Mouse (Mus musculus) forebrain, embryonic 11.5 days (tissue): ENCODE measurements at regions not wholly inside any gene's neighbourhood (a gene's known extent, or its start where the extent isn't known, plus 50 kb on each side); places are given as distances from the start of the nearest gene placed in this dataset.
"Not testable (repeated sequence)": the region's sequence is repeated elsewhere in the genome, so short reads cannot be mapped to it uniquely, and the experiment has no call there.

Experiments used
- ATAC-seq: fragments of 200-750 bp; cut with Nextera tagmentation; replicated peaks from 2 replicates; pipeline ENCODE4 v1.8.0; 2017; ENCODE audit warnings: moderate TSS enrichment; ENCODE audit not compliant: low FRiP score
- DNase-seq: peaks from one replicate; pipeline ENCODE4 v3.0.0-alpha.2; 2017; ENCODE audit warnings: low spot score
- H3K27ac ChIP-seq: fragments of 300-500 bp; sonication (generic); 2 replicates; pipeline ENCODE4 v1.5.1; 2014; ENCODE audit warnings: low read depth, low read length
- H3K27me3 ChIP-seq: fragments of 300-500 bp; sonication (generic); 2 replicates; pipeline ENCODE4 v1.6.1; 2014; ENCODE audit warnings: mild to moderate bottlenecking, low read length, mixed read lengths; ENCODE audit not compliant: control insufficient read depth, insufficient read depth
- H3K36me3 ChIP-seq: fragments of 300-500 bp; sonication (generic); 2 replicates; pipeline ENCODE4 v1.6.1; 2014; ENCODE audit warnings: mild to moderate bottlenecking, low read length, moderate library complexity, mixed read lengths; ENCODE audit not compliant: control insufficient read depth, insufficient read depth
- H3K4me1 ChIP-seq: fragments of 300-500 bp; sonication (generic); replicated peaks from 2 replicates; pipeline ENCODE4 v1.6.1; 2014; ENCODE audit warnings: low read length, mixed read lengths; ENCODE audit not compliant: control insufficient read depth, insufficient read depth
- H3K4me2 ChIP-seq: fragments of 300-500 bp; sonication (generic); 2 replicates; pipeline ENCODE4 v1.6.1; 2014; ENCODE audit warnings: low read depth, mild to moderate bottlenecking, low read length, moderate library complexity, mixed read lengths; ENCODE audit not compliant: severe bottlenecking
- H3K4me3 ChIP-seq: fragments of 300-500 bp; sonication (generic); 2 replicates; pipeline ENCODE4 v1.5.1; 2014; ENCODE audit warnings: low read depth, low read length
- H3K9ac ChIP-seq: fragments of 300-500 bp; sonication (generic); 2 replicates; pipeline ENCODE4 v1.6.1; 2014; ENCODE audit warnings: low read length
- H3K9me3 ChIP-seq: fragments of 300-500 bp; sonication (generic); 2 replicates; pipeline ENCODE4 v1.6.1; 2016; ENCODE audit warnings: low read length, mixed read lengths; ENCODE audit not compliant: control insufficient read depth
- WGBS: fragments of 180-500 bp; shearing (Covaris S2); extraction: QIAGEN DNeasy Blood & Tissue Kit; methylation state at CpG from one replicate; pipeline ENCODE4 v1.1.7; 2014; 5-methylcytosine and 5-hydroxymethylcytosine counted together

DNA sequence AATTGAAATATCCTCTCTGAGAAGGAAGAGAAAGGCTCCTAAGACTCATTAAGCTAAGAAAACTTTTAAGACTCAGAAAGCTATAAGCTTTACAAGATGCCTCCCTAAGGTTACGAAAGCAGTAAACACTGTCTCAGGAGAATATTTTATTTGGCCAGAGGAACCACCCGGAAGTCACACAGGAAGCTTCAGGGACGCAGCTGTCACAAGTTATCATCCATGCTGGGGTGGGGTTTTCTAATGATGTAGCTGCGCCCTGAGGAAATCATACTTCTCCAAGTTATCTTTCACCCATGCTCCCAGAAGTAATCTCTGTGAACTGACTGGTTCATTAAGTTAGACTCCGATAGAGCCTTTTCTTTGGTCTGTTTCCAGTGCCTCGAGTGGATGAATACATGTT is 102.0 kb upstream of the Fam78b start:
- H3K27ac ChIP-seq: no peak overlapping the region
- H3K27me3 ChIP-seq: no peaks in the 10 kb centered on the region
- no peak overlapping the region for H3K4me2 ChIP-seq
- no peaks in the 10 kb centered on the region for H3K36me3 ChIP-seq
- no peak for DNase-seq
- no peak overlapping the region for H3K9ac ChIP-seq
- ATAC-seq: no peak
- H3K9me3 ChIP-seq: no peaks in the 10 kb centered on the region
- WGBS: 86% methylated on average over 6 of the region's 6 CpGs
- H3K4me3 ChIP-seq: no peak overlapping the region
- no peaks in the 10 kb centered on the region for H3K4me1 ChIP-seq

DNA sequence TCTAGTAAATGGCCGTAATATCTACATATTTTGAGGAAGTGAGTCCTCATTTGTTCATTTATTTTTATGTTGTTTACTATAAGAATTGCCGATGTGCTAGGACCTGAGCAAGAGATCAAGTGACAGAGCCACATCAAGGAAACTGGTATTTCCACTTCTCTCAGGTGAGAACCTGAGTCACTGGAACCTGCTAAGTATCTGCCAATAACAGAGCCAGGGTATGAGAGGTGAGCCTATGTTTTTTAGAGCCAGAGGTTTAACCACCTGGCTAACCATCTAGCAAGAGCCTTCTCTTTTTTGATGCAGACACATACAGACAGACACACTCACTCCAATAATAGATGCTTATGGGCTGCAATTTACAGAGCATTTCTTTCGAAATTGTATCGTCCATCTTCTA is 101.2 kb upstream of the Fam78b start:
- Histone ChIP-seq H3K27ac (no peak overlapping the region), H3K36me3 (no peaks in the 10 kb centered on the region), H3K9me3 (no peaks in the 10 kb centered on the region), H3K27me3 (no peaks in the 10 kb centered on the region), H3K9ac (no peak overlapping the region), H3K4me1 (no peaks in the 10 kb centered on the region), H3K4me3 (no peak overlapping the region), H3K4me2 (no peak overlapping the region)
- 94% methylated on average over 4 of the region's 4 CpGs for WGBS
- no peak for ATAC-seq
- no peak for DNase-seq

DNA sequence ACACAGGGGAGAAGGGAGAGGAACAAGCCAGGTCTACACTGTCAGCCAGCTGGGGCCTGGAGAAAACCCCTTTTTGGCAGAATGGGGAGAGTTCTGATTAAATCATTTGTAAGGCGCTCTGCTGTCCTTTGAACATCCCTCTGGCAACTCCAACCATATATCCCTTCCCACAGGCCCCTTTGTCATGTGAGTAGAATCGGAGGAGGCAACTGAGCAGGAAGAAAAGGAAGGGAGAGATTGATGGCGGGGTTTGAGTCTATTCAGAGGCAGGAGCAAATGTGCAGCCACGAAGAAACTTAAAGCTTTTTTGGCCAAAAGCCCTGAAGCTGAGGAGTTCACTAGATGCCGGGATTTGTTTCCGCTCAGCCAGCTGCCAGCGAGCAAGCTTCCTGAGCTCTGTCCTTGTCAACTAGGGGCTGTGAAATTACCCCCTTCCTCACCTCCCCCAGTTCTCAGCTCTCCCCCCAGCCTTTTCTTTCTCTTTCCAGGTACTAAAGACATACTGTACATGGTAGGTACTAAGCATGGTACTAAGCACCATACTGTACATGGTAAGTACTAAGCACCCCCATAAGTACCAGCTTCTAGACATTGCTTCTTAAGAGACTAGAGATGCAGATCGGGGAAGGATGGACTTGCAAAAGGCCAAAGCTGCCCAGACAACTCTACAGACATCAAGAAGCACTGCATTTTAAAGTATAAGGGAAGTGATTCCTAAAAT is 100.6 kb upstream of the Fam78b start:
- no peaks in the 10 kb centered on the region for H3K27me3 ChIP-seq
- DNase-seq: no peak
- no peak overlapping the region for H3K9ac ChIP-seq
- WGBS: 44% methylated on average over 8 of the region's 8 CpGs
- H3K36me3 ChIP-seq: no peaks in the 10 kb centered on the region
- no peak overlapping the region for H3K27ac ChIP-seq
- H3K4me2 ChIP-seq: no peak overlapping the region
- no peaks in the 10 kb centered on the region for H3K4me1 ChIP-seq
- H3K4me3 ChIP-seq: no peak overlapping the region
- H3K9me3 ChIP-seq: no peaks in the 10 kb centered on the region
- ATAC-seq: no peak

DNA sequence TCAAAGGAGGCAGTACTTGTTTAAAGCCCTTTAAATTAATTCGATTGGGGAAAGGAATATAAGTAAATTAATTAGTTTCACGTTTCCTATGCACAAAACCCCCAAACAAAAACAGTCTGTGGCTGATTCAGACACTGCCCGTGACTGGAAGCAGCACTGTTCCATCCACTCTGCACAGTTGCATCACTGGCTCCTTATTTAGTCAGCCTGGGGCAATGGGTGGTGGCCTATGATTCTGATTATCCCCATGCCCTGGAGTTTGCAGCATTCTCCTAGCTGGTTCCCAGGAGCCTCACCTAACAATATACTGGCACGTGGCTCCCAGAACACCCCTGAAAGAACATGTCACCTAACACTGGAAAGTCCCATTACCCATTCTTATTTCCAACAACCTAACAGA is 99.6 kb upstream of the Fam78b start:
- 36% methylated on average over 4 of the region's 4 CpGs for WGBS
- ATAC-seq (no peak), DNase-seq (no peak)
- no peak overlapping the region for H3K4me2 ChIP-seq
- H3K9ac ChIP-seq: no peak overlapping the region
- H3K27me3 ChIP-seq: no peaks in the 10 kb centered on the region
- H3K4me3 ChIP-seq: no peak overlapping the region
- no peaks in the 10 kb centered on the region for H3K4me1 ChIP-seq
- H3K36me3 ChIP-seq: no peaks in the 10 kb centered on the region
- H3K9me3 ChIP-seq: no peaks in the 10 kb centered on the region
- no peak overlapping the region for H3K27ac ChIP-seq

DNA sequence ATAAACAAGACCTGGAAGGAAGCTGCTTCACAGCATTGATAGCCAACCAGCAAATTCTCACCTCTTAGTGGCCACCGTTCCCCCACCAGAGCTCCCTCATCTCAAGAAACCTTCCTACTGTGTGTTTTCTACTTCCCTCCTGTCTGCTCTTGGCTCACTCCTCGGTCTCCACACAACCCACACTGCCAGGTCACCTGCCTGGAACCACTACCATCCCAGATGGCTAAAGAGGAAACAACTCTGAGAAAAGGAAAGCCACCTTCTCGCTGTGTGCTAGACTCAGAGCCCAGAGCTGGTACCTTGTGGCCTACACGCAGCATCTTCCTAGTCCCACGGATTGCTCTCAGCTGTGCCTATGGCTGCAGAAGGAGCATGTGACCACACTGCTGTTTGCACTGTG is 97.8 kb upstream of the Fam78b start:
- H3K9me3 ChIP-seq: no peaks in the 10 kb centered on the region
- H3K4me2 ChIP-seq: no peak overlapping the region
- no peak for ATAC-seq
- H3K27me3 ChIP-seq: no peaks in the 10 kb centered on the region
- no peak overlapping the region for H3K4me3 ChIP-seq
- H3K9ac ChIP-seq: no peak overlapping the region
- no peak for DNase-seq
- no peaks in the 10 kb centered on the region for H3K36me3 ChIP-seq
- no peaks in the 10 kb centered on the region for H3K4me1 ChIP-seq
- H3K27ac ChIP-seq: no peak overlapping the region
- 91% methylated on average over 5 of the region's 5 CpGs for WGBS

DNA sequence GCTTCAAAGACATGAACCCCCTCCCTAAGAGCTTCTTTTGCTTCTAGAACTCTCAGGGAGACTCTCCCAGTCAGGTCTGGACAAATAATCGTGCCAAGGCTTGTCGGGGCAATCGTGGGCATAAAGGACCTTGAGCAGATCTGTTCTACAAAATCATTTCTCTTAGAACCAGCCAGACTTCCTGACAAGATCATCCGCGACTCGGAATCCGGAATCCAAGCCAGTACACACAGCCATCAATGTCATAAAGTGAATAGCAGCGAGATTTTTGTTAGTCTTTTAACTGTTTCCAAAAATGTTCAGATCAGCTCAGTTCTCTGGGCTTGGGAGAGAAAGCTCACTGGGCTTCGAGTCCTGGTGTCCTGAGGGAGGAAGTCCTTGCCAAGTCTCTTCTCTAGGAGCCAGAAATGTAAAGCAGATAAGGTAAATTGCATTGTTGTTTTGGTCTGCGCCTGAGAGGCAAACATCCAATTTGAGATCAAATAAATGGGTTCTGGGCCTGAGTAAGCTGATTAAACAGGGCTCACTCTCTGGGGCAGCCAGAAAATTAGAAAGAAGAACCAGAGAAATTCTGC is 92.9 kb upstream of the Fam78b start:
- 82% methylated on average over 10 of the region's 10 CpGs for WGBS

DNA sequence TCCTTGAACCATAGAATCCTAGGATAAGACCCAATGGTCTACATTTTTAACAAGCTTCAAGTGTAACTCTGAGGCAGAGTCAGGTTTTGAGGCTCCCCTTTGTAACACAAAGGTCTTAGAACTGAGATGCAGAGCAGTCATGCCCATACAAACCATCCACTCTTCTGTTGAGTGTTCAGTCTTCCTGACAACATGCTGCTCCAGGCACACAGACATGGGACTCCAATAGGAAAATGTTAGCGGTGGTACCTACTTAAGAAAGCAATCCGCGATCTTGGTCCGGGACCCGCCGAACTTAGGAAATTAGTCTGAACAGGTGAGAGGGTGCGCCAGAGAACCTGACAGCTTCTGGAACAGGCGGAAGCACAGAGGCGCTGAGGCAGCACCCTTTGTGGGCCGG is 89.0 kb upstream of the Fam78b start:
- ATAC-seq, H3K9ac ChIP-seq: not testable (repeated sequence)

More for the DNA sequence above, 92.9 kb upstream of the Fam78b start:
- no peaks in the 10 kb centered on the region for H3K4me1 ChIP-seq
- no peak overlapping the region for H3K27ac ChIP-seq
- H3K9me3 ChIP-seq: no peaks in the 10 kb centered on the region
- ATAC-seq (no peak), DNase-seq (no peak)
- no peak overlapping the region for H3K4me2 ChIP-seq
- no peaks in the 10 kb centered on the region for H3K27me3 ChIP-seq
- H3K4me3 ChIP-seq: no peak overlapping the region
- H3K9ac ChIP-seq: no peak overlapping the region
- H3K36me3 ChIP-seq: no peaks in the 10 kb centered on the region

DNA sequence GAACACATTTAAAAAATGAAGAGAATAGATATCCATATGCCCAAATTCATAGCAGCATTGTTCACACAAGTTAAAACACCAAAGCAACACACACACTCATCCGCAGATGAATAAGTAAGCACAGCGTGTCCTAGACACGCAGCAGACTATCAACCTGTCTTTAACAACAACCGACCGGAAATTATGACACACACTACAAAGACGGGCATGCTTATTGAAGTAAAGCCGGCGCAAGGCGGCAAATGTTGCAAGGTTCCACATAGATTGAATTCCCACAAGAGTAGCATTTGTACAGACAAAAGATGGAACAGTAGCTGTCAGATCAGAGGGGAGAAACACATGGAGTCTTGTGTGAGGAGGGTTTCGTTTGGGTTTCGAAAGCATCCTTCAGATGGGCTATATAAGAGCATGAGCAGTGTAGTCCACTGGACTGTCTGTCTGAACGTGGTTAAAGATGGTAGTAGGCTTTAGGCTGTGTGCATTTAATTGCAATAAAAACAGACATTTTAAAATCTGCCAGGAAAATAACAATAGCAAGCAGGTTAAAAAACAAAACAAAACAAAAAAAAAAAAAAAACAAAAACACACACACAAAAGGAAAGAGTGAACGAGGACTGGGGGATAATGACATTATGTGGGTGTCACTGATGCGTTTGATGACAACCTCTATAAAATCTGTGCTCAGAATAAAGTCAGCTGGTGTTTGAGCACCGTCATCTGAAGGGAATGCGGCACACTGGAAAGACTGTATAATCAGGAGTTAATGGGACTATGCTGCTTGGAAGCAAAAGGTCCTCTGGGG is 78.1 kb upstream of the Fam78b start:
- Histone ChIP-seq H3K36me3 (no peaks in the 10 kb centered on the region), H3K4me3 (no peak overlapping the region), H3K9ac (no peak overlapping the region), H3K4me2 (no peak overlapping the region), H3K27me3 (no peaks in the 10 kb centered on the region), H3K4me1 (no peaks in the 10 kb centered on the region; the same call in 1 of the 2 replicates), H3K27ac (no peak overlapping the region), H3K9me3 (no peaks in the 10 kb centered on the region)
- 89% methylated on average over 16 of the region's 16 CpGs for WGBS
- DNase-seq (no peak), ATAC-seq (no peak)

More for the DNA sequence above, 89.0 kb upstream of the Fam78b start:
- H3K9me3 ChIP-seq, DNase-seq, H3K27me3 ChIP-seq, H3K4me2 ChIP-seq, H3K4me1 ChIP-seq, H3K4me3 ChIP-seq, H3K27ac ChIP-seq, H3K36me3 ChIP-seq: not testable (repeated sequence)
- 96% methylated on average over 7 of the region's 10 CpGs for WGBS
